8 mouse cellular contexts compared by ENCODE assay signal in the genomic region with DNA sequence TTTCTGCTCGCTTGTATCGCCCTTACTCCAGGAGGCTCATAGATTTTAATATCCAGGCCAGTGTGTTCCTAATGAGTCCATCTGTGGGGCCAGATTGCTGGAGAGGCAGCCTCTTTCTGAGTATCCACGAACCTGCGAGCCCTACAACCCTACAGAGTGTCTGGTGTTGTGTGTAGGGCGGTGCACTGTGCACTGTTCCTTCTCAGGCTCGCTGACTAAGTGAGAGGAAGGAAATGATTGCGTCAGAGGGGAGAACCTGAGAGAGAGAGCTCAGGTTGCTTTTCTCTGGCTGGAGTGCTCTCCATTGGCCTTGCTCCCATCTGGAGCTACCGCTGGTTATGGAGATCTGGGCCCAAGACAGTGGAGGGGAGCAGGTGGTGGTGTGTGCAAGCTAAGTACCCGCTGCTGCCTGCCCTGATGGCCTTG. TPM values are rescaled to one million over a fixed set of nuclear protein-coding genes. Genes with fewer than 3 reads are reported as not detected.
DNase-seq lines count a peak whose midpoint lies in the region; ATAC-seq lines count a peak whose summit lies in the region.
"Had no signal": no experiment of that assay in that cellular context is flagged by ENCODE, and none has a peak within 500 bp of the region (broad histone marks: within the 10 kb centered on the region; RNA-seq: fewer than 3 reads in every experiment).

No protein-coding gene starts in this region.

- H3K9me3 ChIP-seq in lung, embryonic 16.5 days (ENCODE audit: control insufficient read depth, low read length), result no peaks in the 10 kb centered on the region
- no peaks in the 10 kb centered on the region; the same call in 1 of the 2 replicates for H3K9me3 ChIP-seq in embryonic facial prominence, embryonic 12.5 days

- H3K36me3 ChIP-seq in lung, embryonic 16.5 days (ENCODE audit: control insufficient read depth, insufficient read depth, low read length), result peaks cover 2% of the 10 kb centered on the region
- H3K36me3 ChIP-seq in embryonic facial prominence, embryonic 12.5 days, result peaks cover 18% of the 10 kb centered on the region; the same call in 1 of the 2 replicates

- no peaks in the 10 kb centered on the region for H3K27me3 ChIP-seq in lung, embryonic 16.5 days (ENCODE audit: control insufficient read depth, insufficient read depth, low read depth, low read length)
- no peaks in the 10 kb centered on the region for H3K27me3 ChIP-seq in embryonic facial prominence, embryonic 12.5 days

- ATAC-seq in lung, embryonic 16.5 days (ENCODE audit: low read depth), result peak; percentile 45; the same call in 1 of the 2 replicates
- ATAC-seq in embryonic facial prominence, embryonic 12.5 days (ENCODE audit: insufficient number of reproducible peaks, insufficient read depth, low FRiP score, low TSS enrichment), result 0 out of 2 replicates have a peak, but pooled peaks have one; percentile 42
- peak; percentile 88 for ATAC-seq in megakaryocyte, adult 5-6 weeks (ENCODE audit: poor library complexity, severe bottlenecking)

- no peak for DNase-seq in lung, postnatal 10 days
- peak; percentile 60 to 64 for DNase-seq in cerebellum, adult 18-20 months
- DNase-seq in right cerebral cortex, postnatal 25 days, result no peak
- DNase-seq in natural killer cell, adult 2 months (ENCODE audit: low spot score in 2 of 2), result no peak
- DNase-seq: kidney, adult 8-10 months had no signal

- H3K27ac ChIP-seq in lung, embryonic 16.5 days (ENCODE audit: low read length), result no peak overlapping the region
- H3K27ac ChIP-seq in embryonic facial prominence, embryonic 12.5 days, result no peak overlapping the region

- H3K4me3 ChIP-seq in lung, embryonic 16.5 days (ENCODE audit: low read length), result no peak overlapping the region
- H3K4me3 ChIP-seq in embryonic facial prominence, embryonic 12.5 days, result no peak overlapping the region

- no peak overlapping the region for H3K4me2 ChIP-seq in lung, embryonic 16.5 days (ENCODE audit: low read depth, low read length)
- no peak overlapping the region for H3K4me2 ChIP-seq in embryonic facial prominence, embryonic 12.5 days (replicated peaks)

- H3K4me1 ChIP-seq in lung, embryonic 16.5 days (replicated peaks; ENCODE audit: control insufficient read depth, insufficient read depth, low read length), result peaks cover 13% of the 10 kb centered on the region
- peaks cover 10% of the 10 kb centered on the region for H3K4me1 ChIP-seq in embryonic facial prominence, embryonic 12.5 days

- no peak overlapping the region for H3K9ac ChIP-seq in lung, embryonic 16.5 days (ENCODE audit: low read length)
- no peak overlapping the region for H3K9ac ChIP-seq in embryonic facial prominence, embryonic 12.5 days

- WGBS in lung, embryonic 16.5 days, result 71% methylated on average over 9 of the region's 9 CpGs
- 81% methylated on average over 9 of the region's 9 CpGs for WGBS in embryonic facial prominence, embryonic 12.5 days

RNA-seq across cellular contexts. Expression of a gene that starts 11.7 kb away (rescaled TPM):
- 20.5 and 21.6 TPM in 2 replicates for polyA plus RNA-seq in lung, embryonic 16.5 days (2015; fragmentation: Nextera tagmentation; extraction: Ambion mirVana)
- 23.5 and 23.9 TPM in 2 replicates for polyA plus RNA-seq in embryonic facial prominence, embryonic 12.5 days (2016; fragmentation: Nextera tagmentation; extraction: Ambion mirVana)
- total RNA-seq in megakaryocyte, adult 5-6 weeks (2015), result 6.4 and 7.6 TPM in 2 replicates
- total RNA-seq in megakaryocyte, adult 5-6 weeks (2017), result 11.4 and 12.6 TPM in 2 replicates

Comparison
In these comparisons a context has a peak if more than half of its experiments do, and no peak if none do; other contexts are left out.
1. DNase-seq: peak in cerebellum, adult 18-20 months (2 of 2); none in lung, postnatal 10 days (single experiment), right cerebral cortex, postnatal 25 days (single experiment) and natural killer cell, adult 2 months (0 of 2).
2. Peak in every context shown above with its lines, with median percentiles within 50 percentile points of each other: ATAC-seq.